Mouse (Mus musculus) G1E-ER4 (cell line): ENCODE measurements around the gene Pld1. TPM values are rescaled to one million over a fixed set of nuclear protein-coding genes. Genes with fewer than 3 reads are reported as not detected.

ENCODE experiments used
- GATA1 ChIP-seq: IDR thresholded peaks from one replicate; pipeline ENCODE4 v1.8.0; 2012; ENCODE audit warnings: low read length, inconsistent platforms
- polyA plus RNA-seq: library from polyadenylated mRNA; stranded (reverse); fragments of >175 nt; gene quantifications from 2 replicates; pipeline ENCODE4 v1.2.3, GENCODE M21; 2012

The Pld1 gene
- polyA plus RNA-seq: not detected in 2 replicates

- TF ChIP-seq GATA1: no peak
Measured at GRCm38 (mm10) chr3:27938381-27939323, at the start of gene Pld1. Gene Pld1 (plus strand): TSS chr3:27938695.

DNA sequence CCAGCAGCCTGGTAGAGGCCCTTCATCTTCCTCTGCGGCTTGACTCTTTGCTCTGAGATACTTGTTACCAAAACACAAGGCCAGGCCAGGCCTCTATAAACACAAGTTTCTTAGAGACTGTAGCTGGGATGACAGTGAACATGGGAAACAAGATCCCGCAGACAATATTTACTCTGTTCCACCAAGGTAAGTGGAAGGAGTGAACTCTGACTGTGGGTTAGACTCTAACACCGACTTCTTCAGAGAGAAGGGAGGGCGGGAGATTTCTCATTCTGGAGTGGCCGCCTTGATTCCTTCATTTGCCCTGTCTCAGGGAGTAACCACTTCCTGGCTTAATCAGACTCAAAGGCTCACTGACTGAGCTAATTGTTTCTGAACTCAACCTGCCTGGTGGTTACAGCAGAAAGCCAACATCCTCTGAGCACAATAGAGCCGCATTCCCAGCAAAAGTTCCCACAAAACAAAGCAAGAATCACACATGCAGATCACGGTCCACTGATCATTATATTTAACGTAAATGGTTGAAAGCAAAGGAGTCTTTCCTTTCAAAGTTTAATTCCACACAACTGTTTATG lies 42.1 kb upstream of the Pld1 start, which contains the start of gene Tmem212:
Gene Tmem212, minus strand, starts transcription at position 51 of the 575 bp plus-strand sequence.
- TF ChIP-seq GATA1: no peak

- no peak for TF ChIP-seq GATA1
Measured at GRCm38 (mm10) chr3:27898178-27898577, 40.3 kb upstream of the Pld1 start.

DNA sequence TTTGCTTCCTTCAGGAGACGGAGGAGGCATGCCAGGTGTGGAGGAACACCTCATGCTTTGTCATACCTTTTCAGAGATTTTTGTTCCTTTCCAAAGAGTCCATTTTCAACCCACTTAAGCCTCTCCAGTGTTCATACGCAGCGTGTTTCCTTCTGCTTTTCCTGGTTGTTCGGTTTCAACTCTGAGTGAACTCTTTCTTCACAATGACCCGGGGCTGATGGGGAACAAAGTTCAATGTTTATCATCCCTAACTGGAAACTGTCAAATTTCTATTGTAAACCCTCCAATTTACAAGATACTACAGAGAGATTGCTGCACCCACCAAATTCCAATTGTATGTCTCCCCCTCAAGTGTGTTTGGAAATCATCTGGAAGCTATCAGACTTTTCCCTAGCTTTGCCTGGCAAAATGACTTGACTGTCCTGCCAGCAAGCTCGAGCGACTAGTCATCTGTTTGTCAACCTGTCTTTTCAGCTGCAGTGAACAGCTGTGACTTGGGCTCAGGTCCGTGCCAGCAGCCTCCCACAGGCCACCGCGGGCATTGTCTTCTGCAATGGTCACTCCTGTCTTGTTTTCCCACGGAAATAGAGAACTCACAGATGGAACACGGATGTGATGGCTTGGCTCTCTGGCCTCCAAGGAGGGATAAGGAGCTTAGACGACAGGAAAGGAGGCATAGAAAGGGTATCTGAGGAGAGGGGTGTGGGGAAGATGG lies 39.3 kb upstream of the Pld1 start:
- TF ChIP-seq GATA1: no peak

GRCm38 (mm10) chr3:27901846-27902245 lies 36.6 kb upstream of the Pld1 start:
- no peak for TF ChIP-seq GATA1

DNA sequence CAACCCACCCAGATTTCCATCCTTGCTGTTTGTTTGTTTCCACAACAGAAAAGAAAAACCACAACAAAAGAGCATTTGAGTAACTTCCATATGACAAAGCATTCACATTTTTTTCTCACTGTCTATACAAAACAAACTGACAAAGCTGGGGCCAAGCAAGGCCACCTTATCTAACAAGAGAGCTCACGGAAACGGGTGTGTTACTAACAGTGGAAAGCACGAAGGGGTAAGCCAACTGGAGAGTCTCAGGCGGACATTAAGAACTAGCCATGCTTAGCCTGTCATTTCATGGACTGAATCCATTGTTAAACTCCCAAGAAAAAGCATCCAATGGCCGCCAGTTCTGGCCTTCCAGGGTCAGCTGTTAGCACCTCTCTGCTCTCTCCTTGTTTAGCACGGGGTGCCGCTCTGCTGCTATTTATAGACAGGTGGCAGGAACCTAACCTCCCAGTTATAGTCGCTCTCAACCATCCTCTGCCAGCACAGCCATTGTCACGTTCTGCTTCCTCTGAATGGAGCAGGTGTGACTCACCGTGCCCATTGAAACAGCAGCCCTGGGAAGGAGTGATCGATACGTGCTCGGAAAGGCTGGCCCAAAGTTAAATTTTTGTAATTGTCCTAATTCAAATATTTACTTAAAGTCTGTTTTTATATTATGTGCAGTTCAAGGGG lies 33.7 kb upstream of the Pld1 start:
- TF ChIP-seq GATA1: no peak

GRCm38 (mm10) chr3:27906647-27907209 lies 31.8 kb upstream of the Pld1 start:
- TF ChIP-seq GATA1: no peak

- no peak for TF ChIP-seq GATA1
Measured at GRCm38 (mm10) chr3:27907301-27907700, 31.2 kb upstream of the Pld1 start.

GRCm38 (mm10) chr3:27908316-27908715 lies 30.2 kb upstream of the Pld1 start:
- TF ChIP-seq GATA1: no peak

- TF ChIP-seq GATA1: no peak
Measured at GRCm38 (mm10) chr3:27909016-27909415, 29.5 kb upstream of the Pld1 start.

GRCm38 (mm10) chr3:27918656-27919436 lies 19.6 kb upstream of the Pld1 start:
- TF ChIP-seq GATA1: no peak

GRCm38 (mm10) chr3:27921268-27922020 lies 17.1 kb upstream of the Pld1 start:
- TF ChIP-seq GATA1: no peak

GRCm38 (mm10) chr3:27924037-27924436 lies 14.5 kb upstream of the Pld1 start:
- TF ChIP-seq GATA1: no peak

DNA sequence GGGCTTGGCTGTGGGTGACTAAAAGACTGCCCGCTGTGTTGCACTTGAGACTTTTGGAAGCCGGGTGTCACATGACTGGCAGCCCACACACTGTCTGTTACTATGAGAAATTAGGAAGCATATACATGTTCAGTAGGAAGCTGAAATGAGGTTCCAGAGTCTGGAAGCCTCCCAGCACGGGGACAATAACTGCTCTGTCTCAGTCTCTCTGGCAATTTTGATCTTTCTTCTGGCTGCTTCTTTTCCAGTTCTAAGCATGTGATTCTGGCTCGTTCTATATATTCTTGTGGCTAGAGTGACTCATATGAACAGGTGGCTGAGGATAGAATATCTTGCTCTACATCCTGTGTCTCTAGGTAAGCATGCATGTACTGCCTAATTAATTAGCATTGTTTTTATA lies 9.3 kb upstream of the Pld1 start:
- TF ChIP-seq GATA1: no peak
